Mouse (Mus musculus): Measurements from ENCODE around the gene Ipo11. TPM values are rescaled to one million over a fixed set of nuclear protein-coding genes. Genes with fewer than 3 reads are reported as not detected.
A peak's percentile ranks its signal among the peaks of the same experiment; 100 is the strongest.

The Ipo11 gene
- polyA plus RNA-seq, 1 experiment from 2014 or later, result 17.1 TPM

DNA sequence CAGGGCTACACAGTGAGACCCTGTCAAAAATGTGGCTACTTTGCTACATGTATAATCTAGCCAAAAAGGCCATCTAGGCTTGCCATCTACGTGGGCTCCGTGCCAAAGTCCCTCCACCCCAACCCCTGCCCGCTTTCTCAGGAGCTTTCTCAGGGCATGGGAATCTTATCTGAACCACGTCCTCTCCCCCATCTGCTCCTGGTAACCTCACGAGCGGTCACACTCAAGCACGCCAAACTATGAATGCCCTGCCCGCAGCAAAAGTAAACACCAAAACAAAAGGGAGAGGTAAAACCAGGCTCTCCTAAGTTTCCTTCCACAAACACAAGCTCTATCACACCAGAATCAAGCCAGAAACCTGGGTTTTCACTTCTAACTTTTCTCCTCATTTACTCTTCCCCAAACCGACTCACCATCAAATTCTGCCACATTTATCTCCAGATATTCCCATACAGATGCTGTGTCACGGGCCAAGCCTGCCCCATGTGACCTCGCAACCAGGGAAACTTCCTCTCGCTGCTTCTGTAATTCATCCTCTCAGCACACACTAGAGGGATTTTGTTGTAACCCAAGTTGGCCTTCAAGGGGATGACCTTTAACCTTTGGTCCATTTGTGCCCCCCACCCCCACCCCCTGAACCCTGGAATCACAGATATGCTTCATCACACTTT, 107.3 kb downstream of the Ipo11 start:
- TF ChIP-seq CTCF (IDR thresholded peaks at IDR 0.05; ENCODE audit: low read depth) (no peak), EP300 (IDR thresholded peaks at IDR 0.05; ENCODE audit: low read depth) (no peak)
- Histone ChIP-seq H3K27ac (ENCODE audit: low read depth) (no peak overlapping the region), H3K4me1 (ENCODE audit: insufficient read depth) (peaks cover 8% of the 10 kb centered on the region; the same call in 1 of the 2 replicates), H3K4me3 (ENCODE audit: low read depth, low read length) (no peak overlapping the region), H3K9ac (replicated peaks) (no peak overlapping the region), H3K36me3 (replicated peaks; ENCODE audit: insufficient read depth, low read length) (peaks cover 4% of the 10 kb centered on the region; the same call in 1 of the 2 replicates), H3K9me3 (ENCODE audit: low read length) (no peaks in the 10 kb centered on the region), H3K4me2 (ENCODE audit: low read depth, low read length) (no peak overlapping the region), H3K27me3 (ENCODE audit: insufficient read depth, low read length) (no peaks in the 10 kb centered on the region)
- ATAC-seq (peak; percentile 50), DNase-seq (no peak)
- WGBS (ENCODE audit: insufficient replicate concordance), result 52% methylated on average over 12 of the region's 12 CpGs

DNA sequence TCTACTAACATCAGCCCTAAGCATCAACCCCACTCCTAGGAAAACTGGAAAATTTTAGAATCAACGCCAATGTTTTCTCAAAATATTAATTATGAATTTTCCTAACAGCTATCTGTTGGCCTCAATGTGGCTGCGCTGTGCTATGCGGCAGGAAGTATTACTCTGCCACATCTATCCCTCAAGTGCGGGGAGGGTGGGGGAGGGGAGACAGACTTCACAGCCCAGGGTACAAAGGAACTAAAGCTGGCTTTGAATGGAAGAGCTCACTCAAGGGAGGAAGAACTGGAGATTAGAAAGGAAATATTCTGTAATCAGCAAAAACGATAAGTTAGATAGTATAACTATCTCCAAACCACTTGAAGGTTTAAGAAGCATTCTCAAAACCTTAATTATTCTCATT, 111.1 kb downstream of the Ipo11 start:
- no peak for DNase-seq
- Histone ChIP-seq H3K4me1 (ENCODE audit: insufficient read depth) (peaks cover 8% of the 10 kb centered on the region; the same call in 1 of the 2 replicates), H3K36me3 (replicated peaks; ENCODE audit: insufficient read depth, low read length) (0 out of 2 replicates have a peak, but pooled peaks cover 4% of the 10 kb centered on the region), H3K9me3 (ENCODE audit: low read length) (no peaks in the 10 kb centered on the region), H3K4me2 (ENCODE audit: low read depth, low read length) (no peak overlapping the region), H3K27ac (ENCODE audit: low read depth) (no peak overlapping the region), H3K27me3 (ENCODE audit: insufficient read depth, low read length) (no peaks in the 10 kb centered on the region), H3K4me3 (ENCODE audit: low read depth, low read length) (no peak overlapping the region), H3K9ac (replicated peaks) (no peak overlapping the region)
- no peak for TF ChIP-seq EP300 (IDR thresholded peaks at IDR 0.05; ENCODE audit: low read depth)
- no peak for TF ChIP-seq CTCF (IDR thresholded peaks at IDR 0.05; ENCODE audit: low read depth)
- no peak for ATAC-seq
- WGBS (ENCODE audit: insufficient replicate concordance), result 46% methylated on average over 5 of the region's 5 CpGs

DNA sequence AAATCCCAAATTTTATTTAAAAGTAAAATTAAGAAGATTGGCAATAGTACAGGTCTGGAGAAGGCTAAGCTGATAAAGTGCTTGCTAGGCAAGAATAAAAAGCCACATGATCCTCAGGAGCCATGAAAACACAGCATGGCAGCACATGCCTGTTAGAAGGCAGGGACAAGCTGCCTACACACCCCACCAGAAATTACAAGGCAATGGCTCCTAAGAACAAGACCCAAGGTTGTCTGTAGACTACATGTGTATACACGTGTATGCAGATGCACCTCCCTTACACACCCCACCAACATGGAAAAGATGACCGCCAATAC, 112.9 kb downstream of the Ipo11 start:
- Histone ChIP-seq H3K4me1 (ENCODE audit: insufficient read depth) (no peaks in the 10 kb centered on the region), H3K4me2 (ENCODE audit: low read depth, low read length) (no peak overlapping the region), H3K27ac (ENCODE audit: low read depth) (no peak overlapping the region), H3K36me3 (replicated peaks; ENCODE audit: insufficient read depth, low read length) (0 out of 2 replicates have a peak, but pooled peaks cover 4% of the 10 kb centered on the region), H3K9me3 (ENCODE audit: low read length) (no peaks in the 10 kb centered on the region), H3K27me3 (ENCODE audit: insufficient read depth, low read length) (no peaks in the 10 kb centered on the region), H3K9ac (replicated peaks) (no peak overlapping the region), H3K4me3 (ENCODE audit: low read depth, low read length) (no peak overlapping the region)
- no peak for DNase-seq
- ATAC-seq, result no peak
- 82% methylated on average over 2 of the region's 2 CpGs for whole genome bisulfite sequencing (ENCODE audit: insufficient replicate concordance)
- TF ChIP-seq CTCF (IDR thresholded peaks at IDR 0.05; ENCODE audit: low read depth) (no peak), EP300 (IDR thresholded peaks at IDR 0.05; ENCODE audit: low read depth) (no peak)

DNA sequence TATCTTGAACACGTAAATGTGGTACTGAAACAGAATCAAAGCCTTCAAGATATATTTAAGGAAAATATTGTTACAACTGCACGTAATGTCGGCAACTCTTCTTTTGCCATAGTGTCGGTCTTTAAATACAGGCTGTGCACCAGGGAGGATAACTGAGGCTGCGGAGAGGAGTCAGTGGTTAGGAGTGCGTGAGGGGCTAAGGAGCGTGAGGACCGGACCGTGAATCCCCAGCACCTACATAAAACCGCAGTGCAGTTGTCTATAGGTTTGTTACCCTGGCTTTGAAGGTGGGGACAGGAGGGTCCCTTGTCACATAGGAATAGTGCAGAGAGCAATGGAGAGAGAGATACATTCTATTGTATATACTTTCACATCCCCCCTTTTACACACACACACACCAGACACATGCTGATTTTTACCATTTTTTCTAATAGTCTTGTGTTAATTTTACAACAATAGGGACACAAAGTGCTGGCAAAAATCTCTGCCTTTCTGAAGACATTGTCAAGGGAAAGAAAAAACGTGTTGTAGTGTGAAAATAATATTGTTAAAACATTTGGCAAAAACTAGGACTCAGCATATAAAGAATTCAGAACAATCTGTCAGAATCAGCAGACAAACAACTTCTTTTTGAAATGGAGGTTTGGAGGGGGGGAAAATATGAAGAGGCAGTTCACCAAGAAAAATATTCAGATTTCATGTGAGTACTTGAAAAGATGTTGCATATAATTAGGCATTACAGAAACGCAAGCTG, 113.5 kb downstream of the Ipo11 start:
- ATAC-seq, result no peak
- H3K9ac ChIP-seq (replicated peaks), result no peak overlapping the region
- no peaks in the 10 kb centered on the region for H3K27me3 ChIP-seq (ENCODE audit: insufficient read depth, low read length)
- no peak overlapping the region for H3K4me3 ChIP-seq (ENCODE audit: low read depth, low read length)
- H3K27ac ChIP-seq (ENCODE audit: low read depth), result no peak overlapping the region
- WGBS (ENCODE audit: insufficient replicate concordance), result 90% methylated on average over 12 of the region's 12 CpGs
- no peaks in the 10 kb centered on the region for H3K4me1 ChIP-seq (ENCODE audit: insufficient read depth)
- no peak for TF ChIP-seq EP300 (IDR thresholded peaks at IDR 0.05; ENCODE audit: low read depth)
- no peak for TF ChIP-seq CTCF (IDR thresholded peaks at IDR 0.05; ENCODE audit: low read depth)
- H3K4me2 ChIP-seq (ENCODE audit: low read depth, low read length), result no peak overlapping the region
- DNase-seq, result no peak
- 0 out of 2 replicates have a peak, but pooled peaks cover 4% of the 10 kb centered on the region for H3K36me3 ChIP-seq (replicated peaks; ENCODE audit: insufficient read depth, low read length)
- no peaks in the 10 kb centered on the region for H3K9me3 ChIP-seq (ENCODE audit: low read length)

DNA sequence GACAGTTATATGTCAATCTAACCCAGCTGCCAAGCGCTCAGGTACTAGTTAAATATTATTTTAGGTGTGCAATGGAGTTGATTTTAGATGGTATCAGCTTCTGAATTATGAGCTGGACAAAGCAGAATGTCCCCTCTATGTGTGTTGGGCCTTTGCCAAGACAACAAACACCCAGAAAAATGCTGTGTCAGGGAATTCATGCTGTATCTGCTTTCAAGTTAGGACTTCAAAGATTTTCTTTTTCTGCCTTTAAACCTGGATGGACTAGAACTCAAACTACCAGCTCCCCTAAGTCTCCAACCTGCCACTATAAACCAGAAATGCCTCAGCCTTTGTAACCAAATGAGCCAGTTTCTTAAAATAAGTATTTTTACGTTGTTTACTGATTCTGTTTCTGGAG, 116.6 kb downstream of the Ipo11 start:
- 83% methylated on average over 2 of the region's 2 CpGs for WGBS (ENCODE audit: insufficient replicate concordance)

DNA sequence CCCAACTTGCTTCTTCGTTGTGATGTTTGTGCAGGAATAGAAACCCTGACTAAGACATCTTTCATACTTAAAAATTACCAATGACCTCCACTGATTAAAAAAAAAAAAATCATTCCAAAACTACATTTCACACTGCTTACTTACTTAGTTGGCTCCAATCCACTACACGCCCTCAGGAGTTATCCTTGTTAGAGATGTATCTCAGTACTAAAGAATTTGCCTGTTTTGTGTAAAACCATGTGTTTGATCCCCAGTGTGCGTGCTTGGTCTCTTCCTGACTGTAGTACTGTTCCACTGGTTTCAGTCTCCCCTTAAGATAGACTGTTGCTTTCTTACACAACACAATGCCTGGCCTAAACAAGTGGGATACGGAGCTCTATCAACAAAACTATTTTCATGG, 117.0 kb downstream of the Ipo11 start:
- ATAC-seq, result no peak
- H3K27me3 ChIP-seq (ENCODE audit: insufficient read depth, low read length), result no peaks in the 10 kb centered on the region
- H3K9ac ChIP-seq (replicated peaks), result no peak overlapping the region
- H3K4me1 ChIP-seq (ENCODE audit: insufficient read depth), result no peaks in the 10 kb centered on the region
- no peak overlapping the region for H3K4me2 ChIP-seq (ENCODE audit: low read depth, low read length)
- H3K9me3 ChIP-seq (ENCODE audit: low read length), result no peaks in the 10 kb centered on the region
- H3K27ac ChIP-seq (ENCODE audit: low read depth), result no peak overlapping the region
- no peak overlapping the region for H3K4me3 ChIP-seq (ENCODE audit: low read depth, low read length)
- H3K36me3 ChIP-seq (replicated peaks; ENCODE audit: insufficient read depth, low read length), result no peaks in the 10 kb centered on the region
- TF ChIP-seq CTCF (IDR thresholded peaks at IDR 0.05; ENCODE audit: low read depth) (no peak), EP300 (IDR thresholded peaks at IDR 0.05; ENCODE audit: low read depth) (no peak)
- WGBS (ENCODE audit: insufficient replicate concordance), result 89% methylated on average over 4 of the region's 4 CpGs
- DNase-seq, result no peak

More for the DNA sequence above, 116.6 kb downstream of the Ipo11 start:
- no peak overlapping the region for H3K4me2 ChIP-seq (ENCODE audit: low read depth, low read length)
- no peak for TF ChIP-seq CTCF (IDR thresholded peaks at IDR 0.05; ENCODE audit: low read depth)
- no peak for TF ChIP-seq EP300 (IDR thresholded peaks at IDR 0.05; ENCODE audit: low read depth)
- no peak overlapping the region for H3K4me3 ChIP-seq (ENCODE audit: low read depth, low read length)
- H3K36me3 ChIP-seq (replicated peaks; ENCODE audit: insufficient read depth, low read length), result no peaks in the 10 kb centered on the region
- H3K9ac ChIP-seq (replicated peaks), result no peak overlapping the region
- no peak for ATAC-seq
- no peak for DNase-seq
- no peaks in the 10 kb centered on the region for H3K9me3 ChIP-seq (ENCODE audit: low read length)
- H3K27ac ChIP-seq (ENCODE audit: low read depth), result no peak overlapping the region
- no peaks in the 10 kb centered on the region for H3K27me3 ChIP-seq (ENCODE audit: insufficient read depth, low read length)
- H3K4me1 ChIP-seq (ENCODE audit: insufficient read depth), result no peaks in the 10 kb centered on the region
